Mouse (Mus musculus) yolk sac, embryonic 10.5 days (tissue): ENCODE measurements at regions not wholly inside any gene's neighbourhood (a gene's known extent, or its start where the extent isn't known, plus 50 kb on each side); places are given as distances from the start of the nearest gene placed in this dataset.
"Not testable (repeated sequence)": the region's sequence is repeated elsewhere in the genome, so short reads cannot be mapped to it uniquely, and the experiment has no call there.

ENCODE experiments used
- DNase-seq: peaks from one replicate; pipeline ENCODE4 v3.0.0-alpha.2; 2017; ENCODE audit warnings: low spot score

GRCm38 (mm10) chr10:120726369-120726768 lies 172.5 kb downstream of the Msrb3 start:
- no peak for DNase-seq

- no peak for DNase-seq
Observed at GRCm38 (mm10) chr10:120721956-120722532, 176.9 kb downstream of the Msrb3 start.

- DNase-seq = peak; percentile 36
Observed at GRCm38 (mm10) chr10:120720981-120721380, 177.9 kb downstream of the Msrb3 start.

GRCm38 (mm10) chr10:120720061-120720460 lies 178.8 kb downstream of the Msrb3 start:
- DNase-seq = peak; percentile 54

GRCm38 (mm10) chr10:120717159-120717567 lies 181.7 kb downstream of the Msrb3 start:
- DNase-seq = peak; percentile 73

GRCm38 (mm10) chr10:120716391-120716790 lies 182.5 kb downstream of the Msrb3 start:
- DNase-seq = no peak

- peak; percentile 71 for DNase-seq
Observed at GRCm38 (mm10) chr10:120707771-120708750, 190.8 kb downstream of the Msrb3 start.

GRCm38 (mm10) chr10:120706684-120707290 lies 192.1 kb downstream of the Msrb3 start:
- DNase-seq = peak; percentile 44

GRCm38 (mm10) chr10:120701833-120702232 lies 197.1 kb downstream of the Msrb3 start:
- peak; percentile 58 for DNase-seq

GRCm38 (mm10) chr10:120697275-120697856 lies 201.5 kb downstream of the Msrb3 start:
- DNase-seq = peak; percentile 50

GRCm38 (mm10) chr10:120696481-120696880 lies 202.4 kb downstream of the Msrb3 start:
- DNase-seq = no peak

GRCm38 (mm10) chr10:120694472-120694871 lies 204.4 kb downstream of the Msrb3 start:
- DNase-seq = peak; percentile 27

- no peak for DNase-seq
Observed at GRCm38 (mm10) chr10:120691451-120691850, 207.4 kb downstream of the Msrb3 start.

- DNase-seq = peak; percentile 51
Observed at GRCm38 (mm10) chr10:120686123-120686522, 209.9 kb upstream of the Hmga2 start.

GRCm38 (mm10) chr10:120682021-120682420 lies 205.8 kb upstream of the Hmga2 start:
- DNase-seq = no peak

- DNase-seq = no peak
Observed at GRCm38 (mm10) chr10:120679982-120680381, 203.7 kb upstream of the Hmga2 start.

GRCm38 (mm10) chr10:120678277-120678676 lies 202.0 kb upstream of the Hmga2 start:
- no peak for DNase-seq

GRCm38 (mm10) chr10:120675369-120675768 lies 199.1 kb upstream of the Hmga2 start:
- DNase-seq = no peak

- no peak for DNase-seq
Observed at GRCm38 (mm10) chr10:120674321-120675045, 198.2 kb upstream of the Hmga2 start.

GRCm38 (mm10) chr10:120667678-120668031 lies 191.4 kb upstream of the Hmga2 start:
- DNase-seq = not testable (repeated sequence)

GRCm38 (mm10) chr10:120666985-120667677 lies 190.9 kb upstream of the Hmga2 start:
- no peak for DNase-seq
